Mouse (Mus musculus): ENCODE data around the gene Icam2. TPM values are rescaled to one million over a fixed set of nuclear protein-coding genes. Genes with fewer than 3 reads are reported as not detected.

The Icam2 gene
- polyA plus RNA-seq, 2 experiments: 12.1 to 13.0 TPM

- Histone ChIP-seq H3K4me1 (replicated peaks; ENCODE audit: control insufficient read depth in 2 of 2, insufficient read depth in 2 of 2, low read length in 1 of 2) (peaks cover 20 to 24% of the 10 kb centered on the region in 2 experiments), H3K36me3 (replicated peaks; ENCODE audit: control insufficient read depth, insufficient read depth, low read depth) (no peaks in the 10 kb centered on the region), H3K9ac (replicated peaks) (no peak overlapping the region; the same call in 1 of the 2 replicates), H3K4me3 (ENCODE audit: insufficient read depth in 1 of 2, low read depth in 2 of 2, low read length in 2 of 2) (no peak overlapping the region), H3K27me3 (ENCODE audit: control insufficient read depth, insufficient read depth, low read length) (no peaks in the 10 kb centered on the region), H3K4me2 (ENCODE audit: low read depth) (no peak overlapping the region; the same call in 1 of the 2 replicates), H3K27ac (peak overlapping the region; percentile 63), H3K9me3 (ENCODE audit: control insufficient read depth, low read length) (no peaks in the 10 kb centered on the region)
- no peak for DNase-seq (ENCODE audit: low read depth in 3 of 3, low spot score in 3 of 3)
- WGBS (ENCODE audit: insufficient replicate concordance): 59% methylated on average over 4 of the region's 4 CpGs
- peak; percentile 1; the same call in 1 of the 2 replicates for ATAC-seq (ENCODE audit: insufficient read depth)
- no peak for TF ChIP-seq EP300 (IDR thresholded peaks at IDR 0.05; ENCODE audit: low read depth)
- TF ChIP-seq CTCF (IDR thresholded peaks at IDR 0.05; ENCODE audit: low read depth): no peak
Measured at GRCm38 (mm10) chr11:106393331-106393616, 5.4 kb upstream of the Icam2 start.

- peak overlapping the region; percentile 63 for H3K27ac ChIP-seq
- no peak overlapping the region; the same call in 1 of the 2 replicates for H3K9ac ChIP-seq (replicated peaks)
- peak; percentile 56 to 64 (median 60) for DNase-seq (ENCODE audit: low read depth in 3 of 3, low spot score in 3 of 3)
- H3K4me2 ChIP-seq (ENCODE audit: low read depth): peak overlapping the region; percentile 49
- TF ChIP-seq CTCF (IDR thresholded peaks at IDR 0.05; ENCODE audit: low read depth) (peak; percentile 31; the same call in 1 of the 2 replicates), EP300 (IDR thresholded peaks at IDR 0.05; ENCODE audit: low read depth) (no peak)
- no peaks in the 10 kb centered on the region for H3K9me3 ChIP-seq (ENCODE audit: control insufficient read depth, low read length)
- no peaks in the 10 kb centered on the region for H3K36me3 ChIP-seq (replicated peaks; ENCODE audit: control insufficient read depth, insufficient read depth, low read depth)
- no peaks in the 10 kb centered on the region for H3K27me3 ChIP-seq (ENCODE audit: control insufficient read depth, insufficient read depth, low read length)
- ATAC-seq (ENCODE audit: insufficient read depth): peak; percentile 81
- no peak overlapping the region for H3K4me3 ChIP-seq (ENCODE audit: insufficient read depth in 1 of 2, low read depth in 2 of 2, low read length in 2 of 2)
- 47% methylated on average over 7 of the region's 7 CpGs for WGBS (ENCODE audit: insufficient replicate concordance)
- peaks cover 20 to 26% of the 10 kb centered on the region in 2 experiments for H3K4me1 ChIP-seq (replicated peaks; ENCODE audit: control insufficient read depth in 2 of 2, insufficient read depth in 2 of 2, low read length in 1 of 2)
Measured at GRCm38 (mm10) chr11:106392597-106393330, 4.9 kb upstream of the Icam2 start.

GRCm38 (mm10) chr11:106391546-106392188, 3.8 kb upstream of the Icam2 start:
- no peak overlapping the region for H3K4me2 ChIP-seq (ENCODE audit: low read depth)
- no peak overlapping the region for H3K4me3 ChIP-seq (ENCODE audit: insufficient read depth in 1 of 2, low read depth in 2 of 2, low read length in 2 of 2)
- 32% methylated on average over 6 of the region's 6 CpGs for WGBS (ENCODE audit: insufficient replicate concordance)
- no peaks in the 10 kb centered on the region for H3K9me3 ChIP-seq (ENCODE audit: control insufficient read depth, low read length)
- ATAC-seq (ENCODE audit: insufficient read depth) (no peak; the same call in 1 of the 2 replicates), DNase-seq (ENCODE audit: low read depth in 3 of 3, low spot score in 3 of 3) (peak; percentile 57 to 66 (median 63))
- H3K9ac ChIP-seq (replicated peaks): no peak overlapping the region
- H3K27ac ChIP-seq: no peak overlapping the region
- H3K27me3 ChIP-seq (ENCODE audit: control insufficient read depth, insufficient read depth, low read length): no peaks in the 10 kb centered on the region
- peak; percentile 98 for TF ChIP-seq CTCF (IDR thresholded peaks at IDR 0.05; ENCODE audit: low read depth)
- no peak for TF ChIP-seq EP300 (IDR thresholded peaks at IDR 0.05; ENCODE audit: low read depth)
- H3K36me3 ChIP-seq (replicated peaks; ENCODE audit: control insufficient read depth, insufficient read depth, low read depth): no peaks in the 10 kb centered on the region
- peaks cover 21 to 31% of the 10 kb centered on the region in 2 experiments for H3K4me1 ChIP-seq (replicated peaks; ENCODE audit: control insufficient read depth in 2 of 2, insufficient read depth in 2 of 2, low read length in 1 of 2)

GRCm38 (mm10) chr11:106390757-106391156, 2.9 kb upstream of the Icam2 start:
- no peak for ATAC-seq (ENCODE audit: insufficient read depth)
- no peak overlapping the region for H3K4me3 ChIP-seq (ENCODE audit: insufficient read depth in 1 of 2, low read depth in 2 of 2, low read length in 2 of 2)
- no peaks in the 10 kb centered on the region for H3K36me3 ChIP-seq (replicated peaks; ENCODE audit: control insufficient read depth, insufficient read depth, low read depth)
- no peaks in the 10 kb centered on the region for H3K9me3 ChIP-seq (ENCODE audit: control insufficient read depth, low read length)
- DNase-seq (ENCODE audit: low read depth in 3 of 3, low spot score in 3 of 3): no peak
- no peak overlapping the region for H3K4me2 ChIP-seq (ENCODE audit: low read depth)
- no peak overlapping the region for H3K9ac ChIP-seq (replicated peaks)
- no peak overlapping the region for H3K27ac ChIP-seq
- no peak for TF ChIP-seq EP300 (IDR thresholded peaks at IDR 0.05; ENCODE audit: low read depth)
- TF ChIP-seq CTCF (IDR thresholded peaks at IDR 0.05; ENCODE audit: low read depth): no peak
- 39% methylated on average over 3 of the region's 3 CpGs for WGBS (ENCODE audit: insufficient replicate concordance)
- peaks cover 23 to 36% of the 10 kb centered on the region in 2 experiments for H3K4me1 ChIP-seq (replicated peaks; ENCODE audit: control insufficient read depth in 2 of 2, insufficient read depth in 2 of 2, low read length in 1 of 2)
- H3K27me3 ChIP-seq (ENCODE audit: control insufficient read depth, insufficient read depth, low read length): no peaks in the 10 kb centered on the region

- Histone ChIP-seq H3K9me3 (ENCODE audit: control insufficient read depth, low read length) (no peaks in the 10 kb centered on the region), H3K4me2 (ENCODE audit: low read depth) (no peak overlapping the region), H3K4me1 (replicated peaks; ENCODE audit: control insufficient read depth in 2 of 2, insufficient read depth in 2 of 2, low read length in 1 of 2) (peaks cover 23 to 36% of the 10 kb centered on the region in 2 experiments), H3K4me3 (ENCODE audit: insufficient read depth in 1 of 2, low read depth in 2 of 2, low read length in 2 of 2) (no peak overlapping the region), H3K36me3 (replicated peaks; ENCODE audit: control insufficient read depth, insufficient read depth, low read depth) (no peaks in the 10 kb centered on the region), H3K27me3 (ENCODE audit: control insufficient read depth, insufficient read depth, low read length) (no peaks in the 10 kb centered on the region), H3K27ac (no peak overlapping the region), H3K9ac (replicated peaks) (no peak overlapping the region)
- ATAC-seq (ENCODE audit: insufficient read depth) (no peak), DNase-seq (ENCODE audit: low read depth in 3 of 3, low spot score in 3 of 3) (no peak)
- WGBS (ENCODE audit: insufficient replicate concordance): 29% methylated on average over 3 of the region's 3 CpGs
- TF ChIP-seq EP300 (IDR thresholded peaks at IDR 0.05; ENCODE audit: low read depth) (no peak), CTCF (IDR thresholded peaks at IDR 0.05; ENCODE audit: low read depth) (no peak)
Measured at GRCm38 (mm10) chr11:106389611-106390010, 1.7 kb upstream of the Icam2 start.
